Mouse (Mus musculus) forebrain, embryonic 16.5 days (tissue): ENCODE results near the gene Slc5a10. TPM values are rescaled to one million over a fixed set of nuclear protein-coding genes. Genes with fewer than 3 reads are reported as not detected.
A peak's percentile ranks its signal among the peaks of the same experiment; 100 is the strongest.

Source experiments
- ATAC-seq: fragments of 200-750 bp; cut with Nextera tagmentation; 2 replicates; pipeline ENCODE4 v1.8.0; 2017; ENCODE audit warnings: mild to moderate bottlenecking, moderate library complexity
- H3K27ac ChIP-seq: fragments of 300-500 bp; sonication (generic); 2 replicates; pipeline ENCODE4 v1.5.1; 2014; ENCODE audit warnings: low read length, control low read depth
- H3K27me3 ChIP-seq: fragments of 300-500 bp; sonication (generic); replicated peaks from 2 replicates; pipeline ENCODE4 v1.6.1; 2014; ENCODE audit warnings: low read length; ENCODE audit not compliant: control insufficient read depth, insufficient read depth
- H3K36me3 ChIP-seq: fragments of 300-500 bp; sonication (generic); 2 replicates; pipeline ENCODE4 v1.6.1; 2014; ENCODE audit not compliant: control insufficient read depth, insufficient read depth
- H3K4me1 ChIP-seq: fragments of 300-500 bp; sonication (generic); replicated peaks from 2 replicates; pipeline ENCODE4 v1.6.1; 2014; ENCODE audit warnings: low read length; ENCODE audit not compliant: control insufficient read depth, insufficient read depth
- H3K4me2 ChIP-seq: fragments of 300-500 bp; sonication (generic); 2 replicates; pipeline ENCODE4 v1.6.1; 2014; ENCODE audit warnings: mild to moderate bottlenecking, low read length, control low read depth
- H3K4me3 ChIP-seq: fragments of 300-500 bp; sonication (generic); replicated peaks from 2 replicates; pipeline ENCODE4 v1.5.1; 2014; ENCODE audit warnings: mild to moderate bottlenecking, low read length, control low read depth
- H3K9ac ChIP-seq: fragments of 300-500 bp; sonication (generic); replicated peaks from 2 replicates; pipeline ENCODE4 v1.6.1; 2014; ENCODE audit warnings: low read depth, low read length, control low read depth
- H3K9me3 ChIP-seq: fragments of 300-500 bp; sonication (generic); 2 replicates; pipeline ENCODE4 v1.6.1; 2016; ENCODE audit warnings: low read length; ENCODE audit not compliant: control insufficient read depth
- WGBS: fragments of 180-500 bp; shearing (Covaris S2); extraction: QIAGEN DNeasy Blood & Tissue Kit; methylation state at CpG from one replicate; pipeline ENCODE4 v1.1.7; 2014; 5-methylcytosine and 5-hydroxymethylcytosine counted together
- polyA plus RNA-seq: library from polyadenylated mRNA; unstranded; fragments of >200 nt; fragmentation: Nextera tagmentation; extraction: Ambion mirVana; gene quantifications from 2 replicates; pipeline ENCODE4 v1.2.1, GENCODE M21; 2015

Gene Slc5a10
- not detected in 2 replicates for polyA plus RNA-seq

- H3K4me3 ChIP-seq = no peak within 1 kb of the TSS
- H3K4me2 ChIP-seq = no peak within 1 kb of the TSS
- H3K36me3 ChIP-seq = no peaks in the 10 kb centered on the region
- 76% methylated on average over 3 of the region's 3 CpGs for WGBS
- H3K27me3 ChIP-seq = no peaks in the 10 kb centered on the region
- no peak within 1 kb of the TSS for H3K27ac ChIP-seq
- no peak within 1 kb of the TSS for H3K9ac ChIP-seq
- no peaks in the 10 kb centered on the region for H3K4me1 ChIP-seq
- ATAC-seq = no peak
- H3K9me3 ChIP-seq = no peaks in the 10 kb centered on the region
These were observed at the start of gene Slc5a10 for GRCm38 (mm10) chr11:61720636-61721035. TSS of gene Slc5a10 (minus strand) at chr11:61720826.

- WGBS = under 1% methylated on average over 51 of the region's 51 CpGs
- H3K4me3 ChIP-seq = peak within 1 kb of the TSS; percentile 69
- no peaks in the 10 kb centered on the region for H3K9me3 ChIP-seq
- no peaks in the 10 kb centered on the region for H3K36me3 ChIP-seq
- H3K9ac ChIP-seq = peak within 1 kb of the TSS; percentile 82
- peak; percentile 94 for ATAC-seq
- H3K27me3 ChIP-seq = no peaks in the 10 kb centered on the region
- peak within 1 kb of the TSS; percentile 92 for H3K27ac ChIP-seq
- H3K4me2 ChIP-seq = peak within 1 kb of the TSS; percentile 60
- peaks cover 7% of the 10 kb centered on the region for H3K4me1 ChIP-seq
These were observed 41.2 kb upstream of the Slc5a10 start, which contains the start of gene Prpsap2 for GRCm38 (mm10) chr11:61761584-61762407. TSS of gene Prpsap2 (minus strand) at chr11:61762088.

GRCm38 (mm10) chr11:61760518-61760917, 39.9 kb upstream of the Slc5a10 start:
- ATAC-seq = no peak
- WGBS = 71% methylated on average over 5 of the region's 5 CpGs

GRCm38 (mm10) chr11:61757151-61757550, 36.5 kb upstream of the Slc5a10 start:
- no peak overlapping the region for H3K4me2 ChIP-seq
- WGBS = 83% methylated on average over 2 of the region's 2 CpGs
- no peak for ATAC-seq

More at GRCm38 (mm10) chr11:61760518-61760917, 39.9 kb upstream of the Slc5a10 start:
- Histone ChIP-seq H3K27me3 (no peaks in the 10 kb centered on the region), H3K9ac (no peak overlapping the region), H3K4me1 (peaks cover 7% of the 10 kb centered on the region), H3K36me3 (0 out of 2 replicates have a peak, but pooled peaks cover 1% of the 10 kb centered on the region), H3K4me2 (peak overlapping the region; percentile 60), H3K9me3 (no peaks in the 10 kb centered on the region), H3K4me3 (peak overlapping the region; percentile 10; the same call in 1 of the 2 replicates), H3K27ac (no peak overlapping the region)

GRCm38 (mm10) chr11:61751612-61752011, 31.0 kb upstream of the Slc5a10 start:
- no peaks in the 10 kb centered on the region for H3K4me1 ChIP-seq
- no peak overlapping the region for H3K27ac ChIP-seq
- H3K9ac ChIP-seq = no peak overlapping the region
- H3K9me3 ChIP-seq = no peaks in the 10 kb centered on the region
- ATAC-seq = no peak
- peaks cover 27% of the 10 kb centered on the region for H3K36me3 ChIP-seq
- WGBS = 80% methylated on average over 5 of the region's 5 CpGs
- H3K4me2 ChIP-seq = no peak overlapping the region
- H3K4me3 ChIP-seq = no peak overlapping the region
- H3K27me3 ChIP-seq = no peaks in the 10 kb centered on the region

More at GRCm38 (mm10) chr11:61757151-61757550, 36.5 kb upstream of the Slc5a10 start:
- H3K9ac ChIP-seq = no peak overlapping the region
- peaks cover 19% of the 10 kb centered on the region for H3K36me3 ChIP-seq
- no peaks in the 10 kb centered on the region for H3K27me3 ChIP-seq
- no peak overlapping the region for H3K4me3 ChIP-seq
- no peak overlapping the region for H3K27ac ChIP-seq
- H3K4me1 ChIP-seq = peaks cover 7% of the 10 kb centered on the region
- H3K9me3 ChIP-seq = no peaks in the 10 kb centered on the region

- no peak overlapping the region for H3K27ac ChIP-seq
- H3K36me3 ChIP-seq = peaks cover 15% of the 10 kb centered on the region
- H3K9me3 ChIP-seq = no peaks in the 10 kb centered on the region
- no peak overlapping the region for H3K4me3 ChIP-seq
- no peak overlapping the region for H3K4me2 ChIP-seq
- WGBS = 69% methylated on average over 3 of the region's 3 CpGs
- H3K27me3 ChIP-seq = no peaks in the 10 kb centered on the region
- H3K4me1 ChIP-seq = 0 out of 2 replicates have a peak, but pooled peaks cover 2% of the 10 kb centered on the region
- no peak for ATAC-seq
- no peak overlapping the region for H3K9ac ChIP-seq
These were observed 26.5 kb upstream of the Slc5a10 start for GRCm38 (mm10) chr11:61747161-61747560.

GRCm38 (mm10) chr11:61745781-61746180, 25.2 kb upstream of the Slc5a10 start:
- H3K4me3 ChIP-seq = no peak overlapping the region
- no peak overlapping the region for H3K27ac ChIP-seq
- no peak for ATAC-seq
- 94% methylated on average over 9 of the region's 9 CpGs for WGBS
- H3K27me3 ChIP-seq = no peaks in the 10 kb centered on the region
- H3K4me1 ChIP-seq = 0 out of 2 replicates have a peak, but pooled peaks cover 2% of the 10 kb centered on the region
- H3K4me2 ChIP-seq = no peak overlapping the region
- no peaks in the 10 kb centered on the region for H3K9me3 ChIP-seq
- H3K9ac ChIP-seq = no peak overlapping the region
- peaks cover 18% of the 10 kb centered on the region for H3K36me3 ChIP-seq

GRCm38 (mm10) chr11:61744460-61744859, 23.8 kb upstream of the Slc5a10 start:
- Histone ChIP-seq H3K27ac (no peak overlapping the region), H3K4me2 (no peak overlapping the region), H3K36me3 (peaks cover 17% of the 10 kb centered on the region), H3K27me3 (no peaks in the 10 kb centered on the region), H3K9ac (no peak overlapping the region), H3K9me3 (no peaks in the 10 kb centered on the region), H3K4me1 (0 out of 2 replicates have a peak, but pooled peaks cover 2% of the 10 kb centered on the region), H3K4me3 (no peak overlapping the region)
- 63% methylated on average over 3 of the region's 3 CpGs for WGBS
- no peak for ATAC-seq

GRCm38 (mm10) chr11:61743768-61744167, 23.1 kb upstream of the Slc5a10 start:
- no peak for ATAC-seq
- Histone ChIP-seq H3K4me1 (0 out of 2 replicates have a peak, but pooled peaks cover 2% of the 10 kb centered on the region), H3K27ac (no peak overlapping the region), H3K27me3 (no peaks in the 10 kb centered on the region), H3K9me3 (no peaks in the 10 kb centered on the region), H3K4me3 (no peak overlapping the region), H3K36me3 (peaks cover 18% of the 10 kb centered on the region), H3K9ac (no peak overlapping the region), H3K4me2 (no peak overlapping the region)
- WGBS = 82% methylated on average over 3 of the region's 3 CpGs
